Mouse (Mus musculus) brain, embryonic 14.5 days (tissue): Measurements from ENCODE around the gene Nxnl1.

Experiments used
- CTCF ChIP-seq: fragments of 200-500 bp; IDR thresholded peaks from 2 replicates; pipeline ENCODE4 v1.5.1; 2012; ENCODE audit warnings: inconsistent platforms, mild to moderate bottlenecking, moderate library complexity, borderline replicate concordance; ENCODE audit not compliant: insufficient read depth, insufficient read length; ENCODE audit errors: extremely low read depth
- POLR2A ChIP-seq: fragments of 200-500 bp; IDR thresholded peaks from 2 replicates; pipeline ENCODE4 v1.6.1; 2012; ENCODE audit warnings: mild to moderate bottlenecking, inconsistent platforms, borderline replicate concordance; ENCODE audit not compliant: poor library complexity, insufficient read depth, insufficient read length, severe bottlenecking; ENCODE audit errors: extremely low read depth

- no peak for TF ChIP-seq CTCF
- no peak for TF ChIP-seq POLR2A
These were observed 11.8 kb downstream of the Nxnl1 start for GRCm38 (mm10) chr8:71554644-71555043.
